Mouse (Mus musculus) lung, adult 2 months (tissue): ENCODE data around the gene Adgrg1.

Experiments used
- CTCF ChIP-seq: fragments of 200-500 bp; IDR thresholded peaks from 2 replicates; pipeline ENCODE4 v1.5.1; 2011; ENCODE audit warnings: mild to moderate bottlenecking, low read length, control low read depth; ENCODE audit not compliant: insufficient read depth
- POLR2A ChIP-seq: fragments of 200-500 bp; IDR thresholded peaks from 2 replicates; pipeline ENCODE4 v1.6.1; 2011; ENCODE audit warnings: low read depth, mild to moderate bottlenecking, control low read depth, low read length, borderline replicate concordance; ENCODE audit errors: extremely low read depth

DNA sequence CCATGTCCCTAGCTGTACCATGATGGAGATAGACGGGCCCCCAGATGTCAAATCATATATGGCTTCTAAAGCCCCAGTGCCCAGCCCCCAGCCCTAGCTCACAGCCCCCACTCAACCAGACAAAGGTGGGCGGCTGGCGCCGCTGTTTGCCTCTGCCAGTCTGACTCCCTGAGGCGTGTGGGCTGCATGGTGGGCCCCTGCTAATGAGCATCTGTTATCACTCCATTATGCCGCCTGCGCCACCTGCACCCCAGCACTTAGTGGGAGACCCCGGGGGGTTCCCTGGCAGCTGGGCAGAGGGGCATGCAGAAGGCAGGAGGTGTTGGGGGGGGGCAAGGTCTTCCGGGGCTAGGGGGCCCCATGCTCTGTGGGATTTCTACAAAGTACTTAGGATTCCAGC lies 3.6 kb downstream of the Adgrg1 start:
- TF ChIP-seq POLR2A = no peak
- no peak for TF ChIP-seq CTCF
